Comparison of ENCODE assay signal across 1 mouse cellular context in genomic region chr17:74868185-74868907, GRCm38 (mm10).
TF ChIP-seq lines count a peak whose summit lies in the region.

No protein-coding gene starts in this region.

TF ChIP-seq in MEL, 35 proteins besides CTCF, POLR2A, EP300 and RAD21 (continued from another document):
- TF ChIP-seq MAFK (IDR thresholded peaks at IDR 0.05; ENCODE audit: borderline replicate concordance, low read depth, low read length) (0 out of 2 replicates have a peak, but pooled peaks have one; percentile 49), TBP (IDR thresholded peaks at IDR 0.05; ENCODE audit: low read depth, low read length) (peak; percentile 41; the same call in 1 of the 2 replicates)
